Comparison of ENCODE assay signal across 8 mouse cellular contexts in the genomic region with DNA sequence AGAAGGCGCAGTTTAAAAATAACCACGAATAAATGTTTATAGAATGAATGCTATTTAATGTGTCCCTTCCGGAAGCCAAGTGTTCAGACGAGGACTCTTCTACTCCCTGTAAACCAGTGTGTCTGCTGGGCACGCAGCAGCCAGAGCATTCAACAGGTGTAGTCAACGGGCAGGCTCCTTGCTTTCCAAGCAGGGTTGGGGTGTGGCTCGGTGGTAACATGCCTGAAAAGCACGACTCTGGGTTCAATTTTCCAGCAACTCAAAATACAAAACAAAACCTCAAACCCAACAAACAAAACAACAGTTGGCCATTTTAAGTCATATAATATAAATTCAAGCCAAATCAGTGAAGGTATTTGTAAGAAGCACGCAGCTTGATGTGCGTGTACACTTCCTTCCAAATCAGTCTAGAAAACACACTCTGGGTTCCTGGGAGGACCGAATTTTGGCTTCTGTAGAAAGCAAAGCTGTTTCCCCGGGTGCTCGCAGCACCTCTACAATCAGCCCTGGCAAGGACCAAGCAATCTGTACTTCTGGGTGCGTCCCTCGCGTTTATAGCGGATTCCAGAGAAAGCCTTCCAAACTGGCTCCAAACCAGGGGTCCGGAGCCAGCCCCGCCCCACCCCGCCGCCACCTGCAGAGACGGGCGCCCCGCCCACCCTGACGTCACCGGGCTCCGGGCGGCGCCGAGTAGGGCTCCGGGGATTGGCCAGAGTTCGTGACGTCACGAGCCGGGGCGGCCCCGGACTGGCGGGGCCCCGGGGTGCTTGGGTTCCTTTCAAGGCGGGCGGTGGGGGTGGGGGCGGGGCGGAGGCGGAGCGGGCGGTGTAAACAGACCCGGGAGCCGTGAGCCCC. TPM values are rescaled to one million over a fixed set of nuclear protein-coding genes. Genes with fewer than 3 reads are reported as not detected.
A peak's percentile ranks its signal among the peaks of the same experiment; 100 is the strongest.
DNase-seq lines count a peak whose midpoint lies in the region; ATAC-seq and TF ChIP-seq lines count a peak whose summit lies in the region.

A gene (plus strand): TSS at position 734 of the 855 bp plus-strand sequence.

- intact Hi-C loops in heart, postnatal 14 days (cut with DNase I): no loop called here

- TF ChIP-seq EP300 in ES-Bruce4 (IDR thresholded peaks at IDR 0.05; ENCODE audit: insufficient read depth, low read depth, low read length): no peak

- 3% methylated on average over 43 of the region's 48 CpGs for WGBS in forebrain, embryonic 14.5 days
- 2% methylated on average over 41 of the region's 48 CpGs for WGBS in lung, adult 2 months

- H3K9me3 ChIP-seq in ES-Bruce4 (replicated peaks; ENCODE audit: control insufficient read depth, insufficient read depth, low read length, poor library complexity, severe bottlenecking): no peaks in the 10 kb centered on the region
- no peaks in the 10 kb centered on the region for H3K9me3 ChIP-seq in forebrain, embryonic 14.5 days (replicated peaks; ENCODE audit: control insufficient read depth, low read length)

- no peak for TF ChIP-seq POLR2A in ES-Bruce4 (IDR thresholded peaks at IDR 0.05; ENCODE audit: insufficient read depth, low read length)
- peak; percentile 43; the same call in 1 of the 2 replicates for TF ChIP-seq POLR2A in lung, adult 2 months (IDR thresholded peaks at IDR 0.05; ENCODE audit: borderline replicate concordance, extremely low read depth, low read depth, low read length)

- peak; percentile 97 for DNase-seq in forebrain, embryonic 14.5 days (ENCODE audit: low spot score)
- DNase-seq in heart, postnatal 14 days: peak; percentile 100
- peak; percentile 95 to 98 for DNase-seq in layer of hippocampus, adult 18-20 months (ENCODE audit: low spot score in 2 of 2)
- DNase-seq in lung, adult 2 months: peak; percentile 98
- DNase-seq in thymus, adult 18-20 months: peak; percentile 97 to 98

- H3K4me2 ChIP-seq in forebrain, embryonic 14.5 days (ENCODE audit: low read length): peak within 1 kb of the TSS; percentile 79

- H3K27me3 ChIP-seq in ES-Bruce4 (ENCODE audit: control insufficient read depth, insufficient read depth, low read length, poor library complexity, severe bottlenecking): no peaks in the 10 kb centered on the region
- no peaks in the 10 kb centered on the region for H3K27me3 ChIP-seq in forebrain, embryonic 14.5 days (replicated peaks; ENCODE audit: control insufficient read depth, insufficient read depth, low read length)

- H3K27ac ChIP-seq in ES-Bruce4 (ENCODE audit: insufficient read depth, low read length): no peak within 1 kb of the TSS
- H3K27ac ChIP-seq in forebrain, embryonic 14.5 days (ENCODE audit: low read depth, low read length): peak within 1 kb of the TSS; percentile 74

- H3K36me3 ChIP-seq in ES-Bruce4 (ENCODE audit: control insufficient read depth, insufficient read depth, low read length, poor library complexity, severe bottlenecking): no peaks in the 10 kb centered on the region
- no peaks in the 10 kb centered on the region for H3K36me3 ChIP-seq in forebrain, embryonic 14.5 days (ENCODE audit: control insufficient read depth, insufficient read depth, low read length)

- H3K9ac ChIP-seq in ES-Bruce4 (ENCODE audit: low read depth, poor library complexity, severe bottlenecking): peak within 1 kb of the TSS; percentile 60
- H3K9ac ChIP-seq in forebrain, embryonic 14.5 days (ENCODE audit: low read length): peak within 1 kb of the TSS; percentile 87

- peaks cover 2% of the 10 kb centered on the region for H3K4me1 ChIP-seq in ES-Bruce4 (ENCODE audit: control insufficient read depth, insufficient read depth, low read length)
- H3K4me1 ChIP-seq in forebrain, embryonic 14.5 days (ENCODE audit: control insufficient read depth, insufficient read depth, low read length): peaks cover 9% of the 10 kb centered on the region
- H3K4me1 ChIP-seq in lung, adult 2 months (ENCODE audit: control insufficient read depth, insufficient read depth, low read length): peaks cover 12% of the 10 kb centered on the region

- H3K4me3 ChIP-seq in ES-Bruce4 (ENCODE audit: low read depth, low read length): peak within 1 kb of the TSS; percentile 89
- H3K4me3 ChIP-seq in forebrain, embryonic 14.5 days (ENCODE audit: low read depth, low read length): peak within 1 kb of the TSS; percentile 90
- peak within 1 kb of the TSS; percentile 95 for H3K4me3 ChIP-seq in lung, adult 2 months (replicated peaks; ENCODE audit: extremely low read depth, low read depth, low read length)

- peak; percentile 62 for ATAC-seq in cerebellum, adult (ENCODE audit: insufficient number of reproducible peaks, low FRiP score, low TSS enrichment)
- ATAC-seq in forebrain, embryonic 14.5 days: peak; percentile 97
- ATAC-seq in neutrophil, adult 5-6 weeks (ENCODE audit: extremely low read depth, insufficient number of reproducible peaks, low FRiP score, poor library complexity, severe bottlenecking): peak; percentile 78

- TF ChIP-seq CTCF in ES-Bruce4 (IDR thresholded peaks at IDR 0.05; ENCODE audit: low read depth, low read length): no peak
- TF ChIP-seq CTCF in lung, adult 2 months (IDR thresholded peaks at IDR 0.05; ENCODE audit: insufficient read depth, low read length): no peak

RNA-seq across cellular contexts. Expression of the gene that starts here (rescaled TPM):
- polyA plus RNA-seq in ES-Bruce4 (2011; ENCODE audit: insufficient read depth, insufficient read length, low read depth, missing spikeins): 3.8 and 4.8 TPM in 2 replicates
- 96.6 and 127 TPM in 2 replicates for polyA plus RNA-seq in forebrain, embryonic 14.5 days (2014; fragmentation: Nextera tagmentation; extraction: Ambion mirVana)
- total RNA-seq in heart, postnatal 14 days (2021): 10 to 100 TPM; 11.8 to 12.0 TPM
- 100 to 1,000 TPM; 159 to 165 TPM for total RNA-seq in layer of hippocampus, adult 18-20 months (2021)
- 9.3 and 9.5 TPM in 2 replicates for polyA plus RNA-seq in lung, adult 2 months (2012; rRNA removed)
- total RNA-seq in neutrophil, adult 5-6 weeks (2017): 14.2 and 18.0 TPM in 2 replicates
